Mouse (Mus musculus) bone marrow, adult 2 months (tissue): ENCODE data around the gene Josd2. TPM values are rescaled to one million over a fixed set of nuclear protein-coding genes. Genes with fewer than 3 reads are reported as not detected.

Experiments
- H3K27ac ChIP-seq: fragments of 200-500 bp; 2 replicates; pipeline ENCODE4 v1.5.1; 2012; ENCODE audit warnings: low read depth, mild to moderate bottlenecking, control low read depth, inconsistent platforms, low read length; ENCODE audit not compliant: control insufficient read depth, poor library complexity, insufficient read depth
- H3K4me1 ChIP-seq: fragments of 200-500 bp; 2 replicates; pipeline ENCODE4 v1.6.1; 2011; ENCODE audit warnings: low read length; ENCODE audit not compliant: control insufficient read depth, insufficient read depth
- H3K4me3 ChIP-seq: fragments of 200-500 bp; replicated peaks from 2 replicates; pipeline ENCODE3; 2011; ENCODE audit warnings: mild to moderate bottlenecking, low read depth, low read length, control low read depth; ENCODE audit not compliant: control insufficient read depth
- CTCF ChIP-seq: fragments of 200-500 bp; IDR thresholded peaks from 2 replicates; pipeline ENCODE4 v1.5.1; 2011; ENCODE audit warnings: low read length, control low read depth; ENCODE audit not compliant: control insufficient read depth, insufficient read depth
- POLR2A ChIP-seq: fragments of 200-500 bp; IDR thresholded peaks from 2 replicates; pipeline ENCODE4 v1.6.1; 2011; ENCODE audit warnings: low read depth, mild to moderate bottlenecking, control low read depth, low read length, borderline replicate concordance; ENCODE audit not compliant: control insufficient read depth
- WGBS: fragments of 180-500 bp; shearing (Covaris S2); methylation state at CpG from one replicate; pipeline ENCODE4 v1.1.7; 2018; 5-methylcytosine and 5-hydroxymethylcytosine counted together
- polyA plus RNA-seq: library from polyadenylated mRNA; stranded (reverse); fragments of >200 nt; gene quantifications from 2 replicates; pipeline ENCODE4 v1.2.4, GENCODE M21; 2011; ENCODE audit warnings: low replicate concordance; ENCODE audit not compliant: missing spikeins, insufficient read depth, insufficient read length

Josd2 gene
- polyA plus RNA-seq, 1 experiment, result 154 TPM

DNA sequence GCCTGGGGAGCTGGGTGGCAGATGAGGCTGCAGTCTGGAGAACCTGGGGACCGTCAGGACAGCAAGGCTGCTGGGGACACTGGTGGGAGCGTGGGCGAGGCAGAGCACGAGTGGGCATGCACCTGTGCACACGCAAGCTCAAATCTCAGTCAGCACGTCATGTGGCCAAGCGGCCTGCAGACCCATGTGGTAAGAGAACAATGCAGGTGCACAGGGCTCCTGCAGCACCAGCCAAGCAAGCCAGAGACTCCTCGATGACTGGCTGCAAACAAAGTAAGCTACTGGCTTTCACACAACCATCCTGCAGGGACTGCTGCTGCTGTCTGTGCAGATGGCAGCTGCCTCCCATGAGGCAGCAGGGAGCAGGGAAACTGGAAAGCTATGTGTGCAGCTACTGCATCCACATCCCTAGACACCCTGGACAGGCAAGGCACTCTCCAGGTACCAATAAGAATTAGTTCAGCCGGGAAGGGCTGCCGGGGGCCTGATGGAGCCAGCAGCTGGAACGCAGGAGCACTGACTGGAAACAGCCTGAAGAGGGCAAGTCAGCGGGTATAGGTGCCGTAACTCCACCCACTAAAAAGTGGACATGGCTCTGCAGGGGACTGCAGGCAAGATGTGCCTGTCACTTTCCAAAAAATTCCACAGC is 19.3 kb downstream of the Josd2 start:
- no peak for TF ChIP-seq POLR2A
- no peak for TF ChIP-seq CTCF
- H3K27ac ChIP-seq, result no peak overlapping the region
- 86% methylated on average over 13 of the region's 13 CpGs for WGBS
- H3K4me1 ChIP-seq, result peaks cover 6% of the 10 kb centered on the region
- H3K4me3 ChIP-seq, result no peak overlapping the region

DNA sequence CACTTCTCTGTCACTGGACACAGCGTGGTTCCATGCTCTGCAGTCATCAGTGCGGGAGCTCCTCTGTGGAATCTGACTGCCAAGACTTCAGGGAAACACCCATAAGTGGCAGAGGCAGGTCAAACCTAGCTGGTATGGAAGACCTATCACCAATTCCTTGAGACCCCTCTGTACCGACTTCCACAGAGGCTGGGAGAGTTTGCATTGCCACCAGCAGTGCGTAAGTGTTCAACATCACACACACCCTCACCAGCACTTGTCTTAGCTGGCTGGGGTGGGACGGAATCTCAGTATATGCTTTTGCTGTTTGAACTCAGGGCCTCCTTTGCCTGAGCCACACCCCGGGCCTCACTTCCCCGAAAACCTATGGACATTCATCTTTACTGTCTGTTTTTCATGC is 20.2 kb downstream of the Josd2 start:
- TF ChIP-seq CTCF (no peak), POLR2A (no peak)
- no peak overlapping the region for H3K4me3 ChIP-seq
- no peak overlapping the region for H3K27ac ChIP-seq
- WGBS, result 90% methylated on average over 7 of the region's 7 CpGs
- peaks cover 3% of the 10 kb centered on the region for H3K4me1 ChIP-seq

DNA sequence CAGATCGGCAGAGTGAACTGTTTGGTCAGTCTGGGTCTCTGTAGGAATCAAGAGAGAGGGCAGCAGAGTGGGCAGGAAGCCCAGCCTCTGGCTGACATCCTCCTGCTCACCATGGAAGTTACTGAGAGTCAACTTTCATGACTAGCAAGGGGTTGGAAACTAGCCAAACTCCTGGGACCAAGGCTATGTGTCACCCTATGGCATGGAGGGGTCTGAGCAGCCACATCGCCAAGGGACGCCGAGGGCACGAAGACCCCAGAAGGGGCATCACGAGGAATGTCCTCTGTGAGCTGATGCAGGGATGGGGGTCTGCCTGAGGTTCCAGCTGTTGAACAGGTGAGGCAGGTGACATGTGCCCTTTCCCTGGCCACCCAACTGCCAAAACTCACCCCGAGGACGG is 20.8 kb downstream of the Josd2 start:
- WGBS, result 82% methylated on average over 8 of the region's 8 CpGs
- Histone ChIP-seq H3K4me3 (no peak overlapping the region), H3K4me1 (peaks cover 3% of the 10 kb centered on the region), H3K27ac (no peak overlapping the region)
- TF ChIP-seq POLR2A (no peak), CTCF (no peak)

DNA sequence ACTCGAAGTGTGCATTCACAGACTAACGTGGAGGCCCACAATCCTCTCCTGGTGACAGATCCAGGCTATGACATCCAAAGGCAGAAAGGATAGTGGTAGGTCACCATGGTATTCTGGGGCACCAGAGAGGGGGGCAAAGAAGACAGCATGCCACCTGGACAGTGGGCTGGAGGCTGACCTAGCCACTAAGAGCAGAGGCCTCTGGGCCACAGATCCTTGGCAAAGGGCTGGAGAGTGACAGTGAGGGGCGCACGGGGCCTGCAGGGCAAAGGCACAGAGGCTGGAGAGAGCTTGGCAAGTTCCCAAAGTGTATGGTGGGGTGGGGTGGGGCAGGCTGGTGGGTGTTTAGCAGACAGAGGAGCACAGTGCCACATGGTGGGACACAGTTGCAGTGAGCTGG is 22.5 kb downstream of the Josd2 start:
- H3K4me1 ChIP-seq, result no peaks in the 10 kb centered on the region
- H3K27ac ChIP-seq, result no peak overlapping the region
- no peak overlapping the region for H3K4me3 ChIP-seq
- WGBS, result 81% methylated on average over 4 of the region's 4 CpGs
- no peak for TF ChIP-seq CTCF
- no peak for TF ChIP-seq POLR2A

DNA sequence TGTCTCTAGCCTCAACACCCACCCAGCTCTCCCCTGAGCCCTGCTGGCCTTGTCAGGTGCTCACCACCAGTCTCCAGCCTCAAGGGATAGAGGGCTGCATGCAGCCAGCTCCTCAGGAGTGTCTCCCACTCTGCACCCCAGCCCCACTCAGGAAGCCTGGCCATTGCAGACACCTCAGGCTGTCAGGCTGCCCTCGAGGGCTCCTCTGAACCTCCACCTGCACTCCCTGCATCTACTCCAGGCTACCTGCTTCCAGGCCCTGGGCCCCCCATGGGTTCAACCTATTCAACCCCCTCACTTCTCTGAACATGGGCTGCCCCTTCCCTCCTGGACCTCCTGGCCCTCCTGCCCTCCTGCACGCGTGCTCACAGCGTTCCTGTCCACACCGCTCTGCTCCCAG is 23.6 kb downstream of the Josd2 start:
- Histone ChIP-seq H3K27ac (no peak overlapping the region), H3K4me1 (no peaks in the 10 kb centered on the region; the same call in 1 of the 2 replicates), H3K4me3 (no peak overlapping the region)
- WGBS, result 97% methylated on average over 5 of the region's 5 CpGs
- no peak for TF ChIP-seq CTCF

DNA sequence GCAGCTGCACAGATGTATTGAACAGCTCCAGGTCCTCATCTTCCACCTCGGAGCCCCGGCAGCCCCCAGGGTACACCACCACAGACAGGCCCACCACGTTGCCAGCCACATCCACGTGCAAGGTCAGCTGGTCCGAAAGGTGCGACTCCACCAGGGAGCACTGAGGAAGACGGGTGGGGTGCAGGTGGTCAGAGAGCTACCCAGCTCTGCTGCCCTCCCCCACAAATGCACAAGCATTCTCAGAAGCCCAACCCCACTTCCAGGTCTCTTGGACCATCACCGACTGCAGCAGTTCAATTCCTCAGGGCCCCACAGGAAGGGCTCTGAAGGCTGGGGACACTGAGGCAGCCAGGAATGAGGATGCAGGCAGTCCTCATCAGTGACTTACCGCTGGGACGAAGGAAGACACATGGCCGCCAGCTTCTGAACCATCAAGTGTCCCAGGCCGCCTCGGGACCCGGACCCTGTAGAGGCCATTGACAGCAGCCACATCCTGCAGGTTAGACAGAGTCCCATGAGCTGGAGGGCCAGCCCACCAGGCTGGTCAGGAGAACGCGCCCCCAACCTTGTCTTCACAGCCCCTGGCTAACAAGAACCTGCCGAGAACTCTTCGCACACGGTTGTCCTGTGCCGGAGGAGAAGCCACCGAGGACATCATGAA is 24.5 kb downstream of the Josd2 start:
- no peak overlapping the region for H3K4me3 ChIP-seq
- H3K27ac ChIP-seq, result no peak overlapping the region
- no peaks in the 10 kb centered on the region; the same call in 1 of the 2 replicates for H3K4me1 ChIP-seq
- 92% methylated on average over 21 of the region's 21 CpGs for WGBS
- no peak for TF ChIP-seq CTCF
- no peak for TF ChIP-seq POLR2A

DNA sequence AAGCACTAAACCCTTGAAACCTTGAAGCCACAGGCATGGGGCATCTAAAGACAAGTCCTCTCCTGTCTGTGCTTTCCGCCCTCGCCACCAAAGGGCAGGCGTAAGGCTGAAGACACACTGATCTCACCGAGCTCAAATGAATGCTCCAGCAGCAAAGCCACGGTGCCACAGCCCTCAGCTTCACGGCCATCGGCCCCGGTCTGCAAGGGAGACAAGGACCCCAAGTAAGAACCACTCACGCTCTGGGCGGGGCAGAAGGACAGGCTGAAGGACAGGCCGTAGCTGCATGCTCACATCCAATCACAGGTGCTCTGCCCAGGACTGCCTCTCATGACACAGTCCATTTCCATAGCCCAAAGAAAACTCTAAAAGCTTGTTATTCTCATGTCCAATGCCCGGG is 26.9 kb downstream of the Josd2 start:
- TF ChIP-seq POLR2A, result no peak
- 92% methylated on average over 12 of the region's 12 CpGs for WGBS
- no peak overlapping the region for H3K4me3 ChIP-seq
- H3K4me1 ChIP-seq, result no peaks in the 10 kb centered on the region; the same call in 1 of the 2 replicates
- H3K27ac ChIP-seq, result no peak overlapping the region

DNA sequence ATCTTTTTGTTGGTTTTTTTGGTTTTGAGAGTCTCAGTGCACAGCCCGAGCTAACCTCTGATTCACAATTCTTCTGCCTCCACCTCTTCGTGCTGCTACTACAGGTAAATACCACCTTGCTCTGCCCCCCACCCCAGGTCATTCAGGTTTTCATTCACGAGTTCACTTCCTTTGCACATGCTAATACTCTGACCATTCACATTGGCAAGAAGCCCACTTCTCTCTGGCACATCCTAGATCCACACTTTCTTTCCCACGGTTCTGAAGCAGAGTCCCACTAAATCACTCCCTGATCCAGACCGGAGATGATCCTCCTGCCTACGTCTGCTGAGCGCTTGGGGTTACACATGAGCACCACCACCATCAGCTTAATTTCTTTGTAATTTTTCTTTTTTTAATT is 27.3 kb downstream of the Josd2 start:
- no peak overlapping the region for H3K4me3 ChIP-seq
- H3K4me1 ChIP-seq, result no peaks in the 10 kb centered on the region; the same call in 1 of the 2 replicates
- no peak for TF ChIP-seq CTCF
- TF ChIP-seq POLR2A, result no peak
- 85% methylated on average over 7 of the region's 7 CpGs for WGBS
- no peak overlapping the region for H3K27ac ChIP-seq
